Mouse (Mus musculus): ENCODE results near the gene Tnfsf14.

The Tnfsf14 gene

DNA sequence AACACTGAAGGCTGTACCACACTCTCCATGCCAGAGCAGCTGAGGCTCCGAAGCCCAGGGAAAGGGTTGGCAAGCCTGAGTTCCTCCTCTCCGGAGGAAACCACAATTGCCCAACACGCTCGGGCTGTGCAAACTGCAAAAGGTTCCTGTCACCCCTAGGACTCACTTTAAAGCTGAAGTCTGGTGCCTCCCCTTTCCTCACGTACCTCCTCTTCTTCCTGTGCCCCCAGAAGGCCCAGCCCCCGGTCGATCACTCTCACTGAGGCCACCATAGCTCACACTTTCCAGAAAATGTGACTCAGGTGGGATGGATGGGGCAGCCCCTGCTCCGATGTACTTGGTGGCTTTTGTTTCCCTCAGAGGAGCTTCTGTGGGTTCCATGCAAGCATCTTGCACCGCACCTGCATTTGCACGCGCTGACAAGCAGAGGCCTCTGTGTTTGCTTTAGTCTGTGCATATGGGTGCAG lies at the start of gene Tnfsf14:
Gene Tnfsf14 (minus strand): TSS at position 137 of the 467 bp plus-strand sequence.
- peak; percentile 20 for DNase-seq (ENCODE audit: low read depth, low spot score)

DNA sequence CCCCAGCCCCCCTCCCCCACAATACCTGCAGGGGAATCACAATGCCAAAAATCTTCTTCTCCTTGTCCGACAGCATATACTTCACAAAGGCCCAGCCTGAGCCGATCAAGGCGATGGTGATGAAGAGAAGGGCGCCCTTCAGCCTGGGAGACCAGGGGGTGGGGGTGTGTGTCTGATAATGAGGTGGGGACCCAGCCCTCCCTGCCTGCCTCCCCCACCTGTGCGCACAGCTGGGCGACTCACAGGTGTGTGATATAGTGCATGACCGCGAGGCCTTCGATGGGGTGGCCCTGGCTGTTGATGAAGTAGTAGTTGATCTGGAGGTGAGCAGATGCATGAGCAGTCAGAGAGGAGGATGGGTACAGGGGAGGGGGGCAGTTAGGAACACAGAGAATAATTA lies 43.2 kb upstream of the Tnfsf14 start:
- no peak for DNase-seq (ENCODE audit: low read depth, low spot score)

DNA sequence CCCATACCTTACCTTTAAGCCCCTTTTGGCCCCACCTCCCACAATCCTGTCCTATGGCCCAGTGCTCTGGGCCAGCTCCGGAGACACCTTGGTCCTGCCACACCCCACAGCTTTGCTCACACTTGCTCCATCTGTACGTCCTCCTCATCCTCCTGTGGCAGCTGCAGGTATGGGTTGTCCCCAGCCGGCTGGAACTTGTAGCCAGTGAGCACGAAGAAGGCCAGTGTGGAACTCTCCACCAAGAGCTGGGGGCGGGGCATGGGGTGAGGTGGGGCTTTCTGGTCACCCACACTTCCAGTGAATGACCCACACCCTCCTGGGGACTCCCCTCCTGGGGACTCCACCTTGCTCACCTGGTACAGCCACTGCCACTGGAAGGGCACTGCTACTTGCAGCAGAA lies 41.8 kb upstream of the Tnfsf14 start:
- no peak for DNase-seq (ENCODE audit: low read depth, low spot score)

DNA sequence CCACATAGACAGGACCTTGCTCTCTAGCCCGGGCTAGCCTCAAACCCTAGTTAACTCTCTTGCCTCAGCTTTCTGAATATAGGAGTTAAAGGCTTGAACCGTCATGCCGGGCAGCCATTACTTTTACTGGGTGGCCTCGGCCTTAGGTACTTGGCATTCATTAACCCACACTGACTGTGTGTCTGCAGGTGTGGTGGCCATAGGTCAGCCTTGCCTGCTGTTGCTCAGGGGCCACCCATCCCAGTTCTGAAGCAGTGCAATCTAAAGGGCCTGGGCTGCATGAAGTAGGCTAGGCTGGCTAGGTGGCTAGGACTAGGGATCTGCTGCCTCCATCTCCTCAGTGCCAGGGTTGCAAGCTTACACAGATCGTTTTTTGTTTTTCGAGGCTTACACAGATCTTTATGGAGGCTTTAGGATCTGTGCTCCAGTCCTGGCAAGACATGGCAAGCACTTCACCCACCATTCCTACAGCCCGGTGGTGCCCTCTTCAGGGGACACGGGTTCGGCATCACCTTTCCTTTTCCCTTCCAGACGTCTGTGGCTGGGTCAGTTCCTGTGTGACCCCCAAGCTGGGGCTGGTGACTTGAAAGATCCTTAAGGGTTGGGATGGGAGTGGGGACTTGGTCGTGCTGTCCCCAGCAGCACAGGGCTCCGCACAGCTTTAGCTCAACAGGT lies 40.4 kb upstream of the Tnfsf14 start:
- DNase-seq (ENCODE audit: low read depth, low spot score): no peak

DNA sequence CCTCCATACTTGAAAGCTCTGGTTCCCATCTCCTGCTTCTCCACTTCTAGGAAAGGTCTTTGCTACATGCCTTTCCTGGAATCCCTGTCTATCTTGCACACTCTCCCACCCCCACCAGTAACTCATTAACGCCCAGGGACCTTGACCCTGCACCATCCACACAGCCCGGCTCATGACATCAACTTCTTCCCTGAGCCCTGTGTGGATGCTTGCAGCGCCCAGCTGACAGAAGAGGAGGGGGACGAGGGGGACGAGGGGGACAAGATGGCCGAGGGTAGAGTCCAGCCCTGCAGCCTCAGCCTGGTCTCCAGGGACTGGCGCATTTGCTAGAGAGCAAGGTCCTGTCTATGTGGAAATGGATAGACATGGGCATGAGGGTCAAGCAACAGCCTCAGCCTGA lies 39.1 kb upstream of the Tnfsf14 start:
- no peak for DNase-seq (ENCODE audit: low read depth, low spot score)

GRCm38 (mm10) chr17:57232200-57232599 lies 38.2 kb upstream of the Tnfsf14 start:
- no peak for DNase-seq (ENCODE audit: low read depth, low spot score)

DNA sequence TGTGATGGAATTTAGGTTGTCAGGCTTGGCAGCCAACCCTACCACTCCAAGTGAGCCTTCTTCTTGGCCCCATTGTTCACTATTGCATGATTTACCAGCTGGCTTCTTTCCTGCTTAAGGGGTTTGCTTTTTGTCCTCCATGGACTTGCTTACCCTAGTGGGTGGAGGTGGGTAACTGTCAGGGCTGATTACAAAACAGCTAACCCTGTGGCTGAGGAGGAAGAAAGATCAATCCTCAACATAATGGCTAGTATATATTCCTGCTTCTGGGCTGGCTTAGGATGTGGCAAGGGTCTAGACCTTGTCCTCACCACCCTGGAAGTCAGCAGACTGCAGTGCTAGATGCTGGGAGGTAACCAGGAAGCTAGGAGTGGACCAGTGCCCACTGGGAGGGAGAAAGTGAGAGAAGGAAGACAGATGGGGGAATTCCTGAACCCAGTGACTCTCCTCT lies 37.4 kb upstream of the Tnfsf14 start:
- no peak for DNase-seq (ENCODE audit: low read depth, low spot score)

- DNase-seq (ENCODE audit: low read depth, low spot score): no peak
Observed at GRCm38 (mm10) chr17:57230728-57231125, 36.8 kb upstream of the Tnfsf14 start.

DNA sequence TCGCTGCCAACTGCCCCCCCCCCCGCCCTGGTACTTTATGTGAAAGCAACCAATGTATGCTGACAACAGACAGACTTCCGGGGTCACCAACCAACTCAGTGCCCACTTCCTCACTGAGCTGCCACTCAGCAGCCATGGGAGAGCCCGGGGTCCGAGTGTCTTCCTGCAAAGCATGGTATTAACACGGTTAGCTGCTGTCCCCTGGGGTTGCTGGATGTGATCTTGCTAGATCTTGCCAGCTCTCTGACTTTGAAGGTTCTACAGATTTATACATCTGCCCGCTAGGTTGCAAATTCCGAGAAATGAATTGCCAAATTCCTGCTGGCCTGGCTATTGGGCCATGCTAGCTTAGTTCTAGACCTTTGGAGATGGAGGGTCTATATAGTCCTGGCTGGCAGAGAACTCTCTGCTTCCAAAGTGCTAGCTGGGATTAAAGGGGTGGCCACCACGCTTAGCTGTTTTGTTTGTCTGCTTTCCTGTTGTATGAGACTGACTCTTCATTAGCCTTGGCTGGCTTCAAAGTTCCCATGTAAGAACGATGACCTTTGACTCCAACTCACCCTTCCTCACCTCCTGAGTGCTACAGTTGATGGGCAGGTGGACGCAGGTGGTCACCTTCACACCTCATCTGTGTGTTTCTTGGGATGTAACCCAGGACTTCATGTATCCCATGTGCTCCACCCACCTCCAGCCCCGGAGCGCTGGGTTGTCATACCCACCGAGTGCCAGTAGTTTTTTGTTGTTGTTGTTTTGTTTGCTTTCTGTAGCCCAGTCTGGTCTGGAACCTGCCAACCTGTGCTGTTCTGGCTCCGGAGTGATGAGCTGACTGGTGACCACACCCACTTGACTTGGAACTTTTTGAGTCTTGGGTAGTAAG lies 36.1 kb upstream of the Tnfsf14 start:
- no peak for DNase-seq (ENCODE audit: low read depth, low spot score)

GRCm38 (mm10) chr17:57228873-57229272 lies 34.9 kb upstream of the Tnfsf14 start:
- no peak for DNase-seq (ENCODE audit: low read depth, low spot score)

GRCm38 (mm10) chr17:57228014-57228413 lies 34.0 kb upstream of the Tnfsf14 start, which contains the start of gene C3:
TSS of gene C3 (minus strand) at chr17:57228136.
- no peak for DNase-seq (ENCODE audit: low read depth, low spot score)

DNA sequence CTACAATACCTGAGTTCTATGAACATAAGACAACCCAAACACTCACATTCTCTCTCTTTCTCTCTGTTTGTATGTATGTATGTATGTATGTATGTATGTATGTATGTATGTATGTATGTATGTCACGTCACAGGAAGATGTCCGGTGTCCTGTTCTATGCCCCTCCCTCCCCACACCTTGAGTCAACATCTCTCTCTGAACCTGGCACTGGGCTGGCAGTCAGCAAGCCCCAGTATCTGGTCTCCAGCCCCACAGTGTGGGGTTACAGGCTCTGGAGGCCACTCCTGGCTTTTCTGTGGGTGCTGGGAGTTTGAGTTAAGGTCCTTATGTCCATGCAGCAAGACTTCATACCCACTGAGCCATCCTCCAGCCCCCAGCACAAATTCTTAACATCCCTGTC lies 33.5 kb upstream of the Tnfsf14 start:
- no peak for DNase-seq (ENCODE audit: low read depth, low spot score)

DNA sequence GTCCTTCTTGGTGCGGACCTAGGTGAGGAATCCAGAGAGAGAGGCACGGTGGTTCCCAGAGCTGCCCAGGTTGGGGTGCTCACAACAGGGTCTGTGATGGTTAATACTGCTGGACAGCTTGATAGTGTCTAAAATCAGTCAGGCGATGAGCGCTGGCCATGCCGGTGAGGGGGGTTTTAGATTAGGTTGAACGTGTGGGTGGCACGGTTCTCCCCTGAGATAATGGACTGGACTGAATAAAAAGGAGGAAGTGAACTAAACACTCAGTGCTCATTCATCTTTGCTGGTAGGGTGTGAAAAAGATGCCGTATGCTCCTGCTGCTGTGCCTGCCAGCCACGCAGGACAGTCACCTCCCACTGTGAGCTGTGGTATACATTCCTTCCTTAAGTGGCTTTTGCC lies 29.3 kb upstream of the Tnfsf14 start:
- DNase-seq (ENCODE audit: low read depth, low spot score): no peak

DNA sequence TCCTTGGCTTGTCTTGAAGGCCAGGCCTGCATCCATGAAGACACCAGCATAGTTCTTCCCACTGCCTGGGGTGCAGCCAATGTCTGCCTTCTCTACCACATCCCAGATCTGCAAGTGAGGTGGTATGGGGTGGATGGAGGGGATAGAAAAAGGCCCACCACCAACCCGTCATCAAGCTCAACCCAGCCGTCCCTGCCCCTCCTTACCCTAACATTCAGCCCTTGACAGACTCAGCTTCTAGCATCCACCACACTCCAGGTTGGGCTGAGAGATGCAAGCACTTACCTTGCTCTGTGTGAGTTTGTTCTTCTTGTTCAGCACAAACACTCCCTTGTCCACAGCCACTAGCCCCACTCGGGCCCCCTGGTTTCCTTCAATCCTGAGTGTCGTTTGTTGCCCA lies 27.9 kb upstream of the Tnfsf14 start:
- no peak for DNase-seq (ENCODE audit: low read depth, low spot score)

DNA sequence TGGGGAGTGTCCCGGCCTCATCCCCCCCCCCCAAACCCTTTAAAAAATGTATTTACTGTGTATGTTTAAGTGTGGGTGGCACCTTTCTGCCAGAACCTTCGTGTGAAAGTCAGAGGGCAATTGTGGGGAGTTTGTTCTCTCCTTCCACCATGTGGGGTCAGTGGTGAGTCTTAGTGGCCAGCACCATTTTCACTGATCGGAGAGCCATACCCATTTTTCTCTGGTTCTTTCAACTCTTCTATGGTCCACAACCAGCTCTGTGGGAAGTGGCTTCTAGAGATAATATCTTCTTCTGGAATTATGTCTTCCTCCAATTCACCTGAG lies 25.9 kb upstream of the Tnfsf14 start:
- DNase-seq (ENCODE audit: low read depth, low spot score): peak; percentile 30

- peak; percentile 65 for DNase-seq (ENCODE audit: low read depth, low spot score)
Observed at GRCm38 (mm10) chr17:57219167-57219883, 25.3 kb upstream of the Tnfsf14 start.

DNA sequence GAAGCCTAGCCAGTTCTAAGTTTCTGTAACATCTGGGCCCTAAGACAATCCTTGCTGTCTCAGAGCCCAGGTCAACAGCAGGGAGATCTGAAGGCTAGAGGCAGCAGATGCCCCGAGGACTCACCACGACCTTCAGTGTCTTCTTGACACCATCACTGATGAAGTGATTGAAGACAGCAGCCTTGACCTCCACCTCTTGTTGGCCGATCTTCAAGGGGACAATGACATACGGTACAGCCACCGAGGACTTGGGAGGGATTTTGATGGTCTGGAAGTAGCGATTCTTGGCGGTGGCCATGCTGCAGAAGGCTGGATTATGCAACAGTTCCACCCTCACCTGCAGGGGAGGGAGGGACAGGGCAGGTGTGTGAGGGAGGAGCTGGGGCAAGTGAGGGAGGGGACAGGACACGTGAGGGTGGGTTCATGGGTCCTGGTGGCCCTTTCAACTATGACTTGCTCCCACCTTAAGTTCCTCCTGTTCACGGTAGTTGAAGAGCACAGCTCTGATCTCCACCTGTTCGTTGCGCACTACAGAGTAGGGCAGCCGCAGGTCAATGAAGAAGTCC lies 24.4 kb upstream of the Tnfsf14 start:
- DNase-seq (ENCODE audit: low read depth, low spot score): no peak

- DNase-seq (ENCODE audit: low read depth, low spot score): peak; percentile 56
Observed at GRCm38 (mm10) chr17:57214676-57215387, 20.9 kb upstream of the Tnfsf14 start.

GRCm38 (mm10) chr17:57211501-57211900 lies 17.5 kb upstream of the Tnfsf14 start:
- DNase-seq (ENCODE audit: low read depth, low spot score): no peak

DNA sequence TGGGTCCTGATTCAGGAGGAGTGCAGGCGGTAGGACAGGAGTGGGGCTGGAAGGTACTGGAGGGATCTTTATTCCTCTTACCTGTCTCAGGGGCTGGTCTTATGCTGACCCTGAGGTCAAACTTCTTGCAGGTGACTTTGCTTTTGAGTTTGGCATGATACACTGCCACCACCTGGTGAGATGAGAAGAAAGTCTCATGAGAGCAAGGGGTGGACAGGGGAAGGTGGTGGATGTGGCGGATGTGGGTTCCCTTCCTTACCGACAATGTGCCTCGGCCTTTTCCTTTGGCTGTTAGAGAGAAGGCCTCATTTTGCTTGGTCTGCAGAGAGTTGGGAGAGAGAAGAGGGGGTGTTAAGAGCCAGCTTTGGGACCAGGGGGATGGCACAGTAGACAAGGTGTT lies 15.4 kb upstream of the Tnfsf14 start:
- DNase-seq (ENCODE audit: low read depth, low spot score): peak; percentile 10

GRCm38 (mm10) chr17:57207938-57208337 lies 14.0 kb upstream of the Tnfsf14 start:
- DNase-seq (ENCODE audit: low read depth, low spot score): no peak

All from brain, adult 2 months (tissue).